Mouse (Mus musculus) cortical plate, adult 2 months (tissue): ENCODE measurements around the gene Dst.

Source experiments
- CTCF ChIP-seq: fragments of 200-500 bp; IDR thresholded peaks from 2 replicates; pipeline ENCODE4 v1.5.1; 2011; ENCODE audit warnings: mild to moderate bottlenecking, control low read depth, low read length; ENCODE audit not compliant: insufficient read depth; ENCODE audit errors: extremely low read depth
- POLR2A ChIP-seq: fragments of 200-500 bp; IDR thresholded peaks from 2 replicates; pipeline ENCODE4 v1.6.1; 2011; ENCODE audit warnings: mild to moderate bottlenecking, low read length, control low read depth; ENCODE audit not compliant: insufficient read depth; ENCODE audit errors: extremely low read depth

DNA sequence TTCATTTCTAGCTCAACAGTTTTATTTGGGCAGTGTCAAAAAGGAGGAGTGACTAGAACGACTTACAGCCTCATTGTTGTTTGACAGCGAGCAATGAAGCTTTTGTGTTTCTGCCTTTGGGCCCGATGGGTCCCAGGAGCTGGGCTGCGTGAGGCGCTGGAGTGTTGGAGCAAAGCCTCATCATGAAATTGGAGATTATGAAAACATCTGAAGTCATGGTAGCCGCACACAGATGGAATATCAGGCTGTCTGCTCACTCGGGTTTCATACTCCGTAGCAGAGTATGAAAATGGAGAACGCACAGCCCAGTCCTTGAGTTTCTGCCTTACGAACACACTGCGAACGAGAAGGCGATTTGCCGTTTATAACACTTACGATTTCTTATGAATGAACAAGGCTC, 108.8 kb downstream of the Dst start:
- TF ChIP-seq CTCF: no peak
- TF ChIP-seq POLR2A: no peak
